Mouse (Mus musculus): Measurements from ENCODE around the gene Marveld1.
A peak's percentile ranks its signal among the peaks of the same experiment; 100 is the strongest.

GRCm38 (mm10) chr19:42144541-42145167 is 2.5 kb upstream of the Marveld1 start:
- TF ChIP-seq POLR2A (IDR thresholded peaks at IDR 0.05; ENCODE audit: borderline replicate concordance, insufficient read depth, low read length) (no peak), CTCF (IDR thresholded peaks at IDR 0.05; ENCODE audit: borderline replicate concordance, insufficient read depth, low read depth, low read length) (peak; percentile 71)

All from cerebellum, adult 2 months (tissue).